Mouse (Mus musculus): ENCODE results near the gene Meox1. TPM values are rescaled to one million over a fixed set of nuclear protein-coding genes. Genes with fewer than 3 reads are reported as not detected.

Meox1 gene
- polyA plus RNA-seq, 1 experiment from 2014 or later, result 0.97 TPM

- WGBS, result 2% methylated on average over 6 of the region's 6 CpGs
Observed at GRCm38 (mm10) chr11:101919660-101920059, 25.5 kb upstream of the Meox1 start.

GRCm38 (mm10) chr11:101918609-101919008 is 24.4 kb upstream of the Meox1 start:
- Histone ChIP-seq H3K9me3 (no peaks in the 10 kb centered on the region), H3K36me3 (replicated peaks) (no peaks in the 10 kb centered on the region), H3K4me3 (no peak overlapping the region), H3K4me1 (peaks cover 7% of the 10 kb centered on the region; the same call in 1 of the 2 replicates), H3K27me3 (ENCODE audit: poor library complexity, severe bottlenecking) (peaks cover 40% of the 10 kb centered on the region), H3K27ac (no peak overlapping the region)
- WGBS, result 72% methylated on average over 3 of the region's 3 CpGs
- no peak for DNase-seq (ENCODE audit: extremely low spot score, low spot score)

More at GRCm38 (mm10) chr11:101919660-101920059, 25.5 kb upstream of the Meox1 start:
- Histone ChIP-seq H3K4me1 (peaks cover 7% of the 10 kb centered on the region; the same call in 1 of the 2 replicates), H3K36me3 (replicated peaks) (no peaks in the 10 kb centered on the region), H3K27ac (no peak overlapping the region), H3K9me3 (no peaks in the 10 kb centered on the region), H3K27me3 (ENCODE audit: poor library complexity, severe bottlenecking) (peaks cover 38% of the 10 kb centered on the region), H3K4me3 (no peak overlapping the region)
- DNase-seq (ENCODE audit: extremely low spot score, low spot score), result peak; percentile 77

GRCm38 (mm10) chr11:101916772-101917171 is 22.6 kb upstream of the Meox1 start:
- Histone ChIP-seq H3K4me3 (no peak overlapping the region), H3K36me3 (replicated peaks) (no peaks in the 10 kb centered on the region), H3K9me3 (no peaks in the 10 kb centered on the region), H3K4me1 (peaks cover 7% of the 10 kb centered on the region; the same call in 1 of the 2 replicates), H3K27ac (no peak overlapping the region), H3K27me3 (ENCODE audit: poor library complexity, severe bottlenecking) (peaks cover 48% of the 10 kb centered on the region)
- WGBS, result 67% methylated on average over 3 of the region's 3 CpGs
- no peak for DNase-seq (ENCODE audit: extremely low spot score, low spot score)

- WGBS, result 70% methylated on average over 8 of the region's 8 CpGs
Observed at GRCm38 (mm10) chr11:101913591-101913990, 19.4 kb upstream of the Meox1 start.

GRCm38 (mm10) chr11:101911855-101912579 is 17.8 kb upstream of the Meox1 start:
- Histone ChIP-seq H3K36me3 (replicated peaks) (no peaks in the 10 kb centered on the region), H3K4me1 (peaks cover 5% of the 10 kb centered on the region; the same call in 1 of the 2 replicates), H3K4me3 (no peak overlapping the region), H3K9me3 (no peaks in the 10 kb centered on the region), H3K27ac (no peak overlapping the region), H3K27me3 (ENCODE audit: poor library complexity, severe bottlenecking) (peaks cover 56% of the 10 kb centered on the region)
- no peak for DNase-seq (ENCODE audit: extremely low spot score, low spot score)
- WGBS, result 67% methylated on average over 4 of the region's 4 CpGs

More at GRCm38 (mm10) chr11:101913591-101913990, 19.4 kb upstream of the Meox1 start:
- Histone ChIP-seq H3K27ac (no peak overlapping the region), H3K27me3 (ENCODE audit: poor library complexity, severe bottlenecking) (peaks cover 60% of the 10 kb centered on the region), H3K4me3 (no peak overlapping the region), H3K4me1 (0 out of 2 replicates have a peak, but pooled peaks cover 3% of the 10 kb centered on the region), H3K36me3 (replicated peaks) (no peaks in the 10 kb centered on the region), H3K9me3 (no peaks in the 10 kb centered on the region)
- no peak for DNase-seq (ENCODE audit: extremely low spot score, low spot score)

GRCm38 (mm10) chr11:101910230-101910946 is 16.2 kb upstream of the Meox1 start:
- no peaks in the 10 kb centered on the region for H3K9me3 ChIP-seq
- H3K4me3 ChIP-seq, result 0 out of 2 replicates have a peak overlapping the region, but pooled peaks have one; percentile 8
- H3K27me3 ChIP-seq (ENCODE audit: poor library complexity, severe bottlenecking), result peaks cover 64% of the 10 kb centered on the region
- 25% methylated on average over 21 of the region's 21 CpGs for WGBS
- no peaks in the 10 kb centered on the region for H3K36me3 ChIP-seq (replicated peaks)
- peak; percentile 88 for DNase-seq (ENCODE audit: extremely low spot score, low spot score)
- peaks cover 10% of the 10 kb centered on the region for H3K4me1 ChIP-seq
- H3K27ac ChIP-seq, result no peak overlapping the region

- peaks cover 62% of the 10 kb centered on the region for H3K27me3 ChIP-seq (ENCODE audit: poor library complexity, severe bottlenecking)
- 62% methylated on average over 6 of the region's 6 CpGs for WGBS
- no peaks in the 10 kb centered on the region for H3K9me3 ChIP-seq
- H3K27ac ChIP-seq, result no peak overlapping the region
- no peaks in the 10 kb centered on the region for H3K36me3 ChIP-seq (replicated peaks)
- H3K4me1 ChIP-seq, result peaks cover 10% of the 10 kb centered on the region
- no peak overlapping the region for H3K4me3 ChIP-seq
- DNase-seq (ENCODE audit: extremely low spot score, low spot score), result no peak
Observed at GRCm38 (mm10) chr11:101908777-101909176, 14.6 kb upstream of the Meox1 start.

- no peaks in the 10 kb centered on the region for H3K36me3 ChIP-seq (replicated peaks)
- WGBS, result 25% methylated on average over 13 of the region's 13 CpGs
- H3K4me1 ChIP-seq, result peaks cover 13% of the 10 kb centered on the region
- H3K27ac ChIP-seq, result no peak overlapping the region
- DNase-seq (ENCODE audit: extremely low spot score, low spot score), result peak; percentile 74
- no peak overlapping the region for H3K4me3 ChIP-seq
- no peaks in the 10 kb centered on the region for H3K9me3 ChIP-seq
- peaks cover 37% of the 10 kb centered on the region for H3K27me3 ChIP-seq (ENCODE audit: poor library complexity, severe bottlenecking)
Observed at GRCm38 (mm10) chr11:101905115-101905514, 10.9 kb upstream of the Meox1 start.

- no peak for DNase-seq (ENCODE audit: extremely low spot score, low spot score)
- WGBS, result 87% methylated on average over 8 of the region's 8 CpGs
Observed at GRCm38 (mm10) chr11:101901309-101901708, 7.1 kb upstream of the Meox1 start.

GRCm38 (mm10) chr11:101898328-101898727 is 4.2 kb upstream of the Meox1 start:
- 89% methylated on average over 4 of the region's 4 CpGs for WGBS
- Histone ChIP-seq H3K4me3 (no peak overlapping the region), H3K27me3 (ENCODE audit: poor library complexity, severe bottlenecking) (peaks cover 24% of the 10 kb centered on the region), H3K36me3 (replicated peaks) (no peaks in the 10 kb centered on the region), H3K4me1 (peaks cover 34% of the 10 kb centered on the region), H3K27ac (no peak overlapping the region), H3K9me3 (no peaks in the 10 kb centered on the region)
- no peak for DNase-seq (ENCODE audit: extremely low spot score, low spot score)

More at GRCm38 (mm10) chr11:101901309-101901708, 7.1 kb upstream of the Meox1 start:
- H3K27ac ChIP-seq, result no peak overlapping the region
- no peak overlapping the region for H3K4me3 ChIP-seq
- no peaks in the 10 kb centered on the region for H3K9me3 ChIP-seq
- H3K4me1 ChIP-seq, result peaks cover 16% of the 10 kb centered on the region
- no peaks in the 10 kb centered on the region for H3K36me3 ChIP-seq (replicated peaks)
- peaks cover 15% of the 10 kb centered on the region for H3K27me3 ChIP-seq (ENCODE audit: poor library complexity, severe bottlenecking)

- Histone ChIP-seq H3K4me1 (peaks cover 37% of the 10 kb centered on the region), H3K9me3 (no peaks in the 10 kb centered on the region), H3K27me3 (ENCODE audit: poor library complexity, severe bottlenecking) (peaks cover 40% of the 10 kb centered on the region), H3K36me3 (replicated peaks) (no peaks in the 10 kb centered on the region), H3K4me3 (no peak overlapping the region), H3K27ac (peak overlapping the region; percentile 66)
- 39% methylated on average over 13 of the region's 13 CpGs for WGBS
- no peak for DNase-seq (ENCODE audit: extremely low spot score, low spot score)
Observed at GRCm38 (mm10) chr11:101896546-101897361, 2.6 kb upstream of the Meox1 start.

- peaks cover 70% of the 10 kb centered on the region for H3K27me3 ChIP-seq (ENCODE audit: poor library complexity, severe bottlenecking)
- no peak overlapping the region; the same call in 1 of the 2 replicates for H3K27ac ChIP-seq
- H3K36me3 ChIP-seq (replicated peaks), result no peaks in the 10 kb centered on the region
- 42% methylated on average over 15 of the region's 15 CpGs for WGBS
- no peak overlapping the region for H3K4me3 ChIP-seq
- H3K4me1 ChIP-seq, result peaks cover 53% of the 10 kb centered on the region
- DNase-seq (ENCODE audit: extremely low spot score, low spot score), result no peak
- no peaks in the 10 kb centered on the region for H3K9me3 ChIP-seq
Observed at GRCm38 (mm10) chr11:101893560-101893959, 614 bp downstream of the Meox1 start.

Measured in forebrain, embryonic 10.5 days (tissue).